Mouse (Mus musculus) midbrain, embryonic 12.5 days (tissue): Measurements from ENCODE around the gene Grid1. TPM values are rescaled to one million over a fixed set of nuclear protein-coding genes. Genes with fewer than 3 reads are reported as not detected.
A peak's percentile ranks its signal among the peaks of the same experiment; 100 is the strongest.

Experiments used
- ATAC-seq: fragments of 200-750 bp; cut with Nextera tagmentation; 2 replicates; pipeline ENCODE4 v1.8.0; 2017; ENCODE audit warnings: low read depth, moderate TSS enrichment, moderate library complexity; ENCODE audit not compliant: low FRiP score
- H3K27ac ChIP-seq: fragments of 300-500 bp; sonication (generic); replicated peaks from 2 replicates; pipeline ENCODE4 v1.5.1; 2016; ENCODE audit warnings: mild to moderate bottlenecking
- H3K27me3 ChIP-seq: fragments of 300-500 bp; sonication (generic); 2 replicates; pipeline ENCODE4 v1.6.1; 2016; ENCODE audit warnings: mild to moderate bottlenecking
- H3K36me3 ChIP-seq: fragments of 300-500 bp; sonication (generic); 2 replicates; pipeline ENCODE4 v1.6.1; 2016
- H3K4me1 ChIP-seq: fragments of 300-500 bp; sonication (generic); 2 replicates; pipeline ENCODE4 v1.6.1; 2016
- H3K4me2 ChIP-seq: fragments of 300-500 bp; sonication (generic); replicated peaks from 2 replicates; pipeline ENCODE4 v1.6.1; 2016; ENCODE audit warnings: mild to moderate bottlenecking, moderate library complexity
- H3K4me3 ChIP-seq: fragments of 300-500 bp; sonication (generic); 2 replicates; pipeline ENCODE4 v1.5.1; 2016; ENCODE audit warnings: mild to moderate bottlenecking
- H3K9ac ChIP-seq: fragments of 300-500 bp; sonication (generic); replicated peaks from 2 replicates; pipeline ENCODE4 v1.6.1; 2016; ENCODE audit warnings: mild to moderate bottlenecking, moderate library complexity
- H3K9me3 ChIP-seq: fragments of 300-500 bp; sonication (generic); 2 replicates; pipeline ENCODE4 v1.6.1; 2016; ENCODE audit warnings: mild to moderate bottlenecking
- WGBS: fragments of 180-500 bp; shearing (Covaris S2); methylation state at CpG from one replicate; pipeline ENCODE4 v1.1.7; 2016; 5-methylcytosine and 5-hydroxymethylcytosine counted together
- microRNA counts: library from miRNA; unstranded; fragments of <30 nt; microRNA quantifications from one replicate; lab custom pipeline; 2017
- microRNA-seq: library from miRNA; unstranded; fragments of <30 nt; microRNA quantifications from one replicate; pipeline ENCODE4, GENCODE M21; 2017
- polyA plus RNA-seq: library from polyadenylated mRNA; unstranded; fragments of >200 nt; fragmentation: Nextera tagmentation; extraction: Ambion mirVana; gene quantifications from 2 replicates; pipeline ENCODE4 v1.2.1, GENCODE M21; 2016

Grid1 gene
- polyA plus RNA-seq, 1 experiment from 2014 or later: 1.3 TPM

GRCm38 (mm10) chr14:35575285-35575684 lies 755.4 kb downstream of the Grid1 start:
- no peak overlapping the region for H3K4me2 ChIP-seq
- no peak overlapping the region for H3K27ac ChIP-seq
- 46% methylated on average over 6 of the region's 6 CpGs for WGBS
- H3K4me1 ChIP-seq: 0 out of 2 replicates have a peak, but pooled peaks cover 4% of the 10 kb centered on the region
- no peak overlapping the region for H3K9ac ChIP-seq
- no peaks in the 10 kb centered on the region for H3K9me3 ChIP-seq
- H3K36me3 ChIP-seq: no peaks in the 10 kb centered on the region
- H3K4me3 ChIP-seq: no peak overlapping the region
- no peaks in the 10 kb centered on the region for H3K27me3 ChIP-seq
- no peak for ATAC-seq

GRCm38 (mm10) chr14:35625749-35626148 lies 805.8 kb downstream of the Grid1 start:
- Histone ChIP-seq H3K4me3 (no peak overlapping the region), H3K4me1 (no peaks in the 10 kb centered on the region), H3K9ac (no peak overlapping the region), H3K9me3 (0 out of 2 replicates have a peak, but pooled peaks cover under 1% of the 10 kb centered on the region), H3K27ac (no peak overlapping the region), H3K4me2 (no peak overlapping the region), H3K36me3 (no peaks in the 10 kb centered on the region), H3K27me3 (no peaks in the 10 kb centered on the region)
- no peak for ATAC-seq
- WGBS: 92% methylated on average over 5 of the region's 5 CpGs

MicroRNAs encoded within 50 kb of the gene (microRNA counts, 519-probe panel; counts per million panel counts)
- not detected for microRNA mmu-miR-346 (lab: Ali Mortazavi, UCI)

Small RNA genes lying within 50 kb of the gene (microRNA-seq; reads per million reads assigned to microRNA genes)
- gene Mir346: 141 reads per million, percentile 56 among the genes with 10 or more reads in this experiment

Other genes with a start within 250 kb of the Grid1 start
- gene Ldb3, start 231.4 kb upstream of the Grid1 start, polyA plus RNA-seq: 0.13 and 0.16 TPM in 2 replicates
- gene Opn4, start 220.0 kb upstream of the Grid1 start, polyA plus RNA-seq: 0.51 TPM in 1 of 2 replicates, not detected in the other
- gene Wapl, start 146.2 kb upstream of the Grid1 start, polyA plus RNA-seq: 34.4 and 40.6 TPM in 2 replicates